8 mouse cellular contexts compared by ENCODE assay signal in genomic region chr11:53794671-53795557, GRCm38 (mm10). TPM values are rescaled to one million over a fixed set of nuclear protein-coding genes. Genes with fewer than 3 reads are reported as not detected.
DNase-seq lines count a peak whose midpoint lies in the region; ATAC-seq lines count a peak whose summit lies in the region.

No protein-coding gene starts in this region.

- intact Hi-C loops in gastrocnemius, postnatal 36 days (cut with DNase I): no loop called here
- intact Hi-C loops in heart, postnatal 25 days (cut with DNase I): no loop called here

- peak; percentile 50 for DNase-seq in gastrocnemius, postnatal 25 days
- no peak for DNase-seq in gastrocnemius, postnatal 36 days
- peak; percentile 23 for DNase-seq in brain, adult 2 months (ENCODE audit: low read depth, low spot score)
- peak; percentile 28 for DNase-seq in heart, postnatal 25 days (ENCODE audit: low spot score)
- DNase-seq in liver, embryonic 11.5 days (ENCODE audit: low spot score): peak; percentile 51
- no peak for DNase-seq in urinary bladder, postnatal 4 days (ENCODE audit: low spot score in 2 of 2)
- no peak for DNase-seq in testis, postnatal 14 days (ENCODE audit: low spot score)

- peaks cover 23% of the 10 kb centered on the region for H3K4me1 ChIP-seq in liver, embryonic 11.5 days (replicated peaks; ENCODE audit: control insufficient read depth, insufficient read depth, low read length)
- H3K4me1 ChIP-seq in neural tube, embryonic 13.5 days (replicated peaks): peaks cover 24% of the 10 kb centered on the region

- 0 out of 2 replicates have a peak overlapping the region, but pooled peaks have one; percentile 10 for H3K9ac ChIP-seq in liver, embryonic 11.5 days (ENCODE audit: low read depth, low read length)
- H3K9ac ChIP-seq in neural tube, embryonic 13.5 days: no peak overlapping the region

- no peaks in the 10 kb centered on the region for H3K9me3 ChIP-seq in liver, embryonic 11.5 days (ENCODE audit: control insufficient read depth, low read length)
- peaks cover 3% of the 10 kb centered on the region; the same call in 1 of the 2 replicates for H3K9me3 ChIP-seq in neural tube, embryonic 13.5 days

- H3K4me2 ChIP-seq in liver, embryonic 11.5 days: peak overlapping the region; percentile 35
- H3K4me2 ChIP-seq in neural tube, embryonic 13.5 days: no peak overlapping the region

- ATAC-seq in liver, embryonic 11.5 days (replicated peaks; ENCODE audit: low FRiP score): peak; percentile 62
- ATAC-seq in neural tube, embryonic 13.5 days (ENCODE audit: low read depth): no peak

- no peaks in the 10 kb centered on the region for H3K27me3 ChIP-seq in liver, embryonic 11.5 days (replicated peaks; ENCODE audit: control insufficient read depth, insufficient read depth, low read length)
- no peaks in the 10 kb centered on the region for H3K27me3 ChIP-seq in neural tube, embryonic 13.5 days

- peak overlapping the region; percentile 83 for H3K27ac ChIP-seq in liver, embryonic 11.5 days (ENCODE audit: low read depth, low read length)
- 0 out of 2 replicates have a peak overlapping the region, but pooled peaks have one; percentile 1 for H3K27ac ChIP-seq in neural tube, embryonic 13.5 days (replicated peaks)

- no peaks in the 10 kb centered on the region for H3K36me3 ChIP-seq in liver, embryonic 11.5 days (ENCODE audit: control insufficient read depth, insufficient read depth, low read length)
- H3K36me3 ChIP-seq in neural tube, embryonic 13.5 days: no peaks in the 10 kb centered on the region

- WGBS in liver, embryonic 11.5 days: 27% methylated on average over 25 of the region's 25 CpGs
- 68% methylated on average over 25 of the region's 25 CpGs for WGBS in neural tube, embryonic 13.5 days

- no peak overlapping the region for H3K4me3 ChIP-seq in liver, embryonic 11.5 days (ENCODE audit: low read depth, low read length)
- no peak overlapping the region for H3K4me3 ChIP-seq in neural tube, embryonic 13.5 days

RNA-seq across cellular contexts. Expression of gene Gm17334, which starts 21.9 kb away (rescaled TPM):
- total RNA-seq in gastrocnemius, postnatal 25 days (2021): not detected
- total RNA-seq in gastrocnemius, postnatal 36 days (2021): under 1 TPM in 1 of 2 experiments, not detected in 1; 0.31 TPM
- under 1 TPM in 1 of 2 experiments, not detected in 1; 0.31 TPM for total RNA-seq in heart, postnatal 25 days (2021)
- polyA plus RNA-seq in liver, embryonic 11.5 days (2014; fragmentation: Nextera tagmentation; extraction: Ambion mirVana): not detected in 2 replicates
- polyA plus RNA-seq in neural tube, embryonic 13.5 days (2015; fragmentation: Nextera tagmentation; extraction: Ambion mirVana): not detected in 2 replicates

RNA-seq across cellular contexts. Expression of gene Irf1, which starts 25.1 kb away (rescaled TPM):
- 1 to 10 TPM; 5.1 to 9.1 TPM for total RNA-seq in gastrocnemius, postnatal 25 days (2021)
- total RNA-seq in gastrocnemius, postnatal 36 days (2021): 1 to 10 TPM; 6.6 to 7.4 TPM
- 10 to 100 TPM; 13.7 to 21.1 TPM for total RNA-seq in heart, postnatal 25 days (2021)
- 8.4 and 8.7 TPM in 2 replicates for polyA plus RNA-seq in liver, embryonic 11.5 days (2014; fragmentation: Nextera tagmentation; extraction: Ambion mirVana)
- 3.5 and 3.7 TPM in 2 replicates for polyA plus RNA-seq in neural tube, embryonic 13.5 days (2015; fragmentation: Nextera tagmentation; extraction: Ambion mirVana)

Comparison
In these comparisons a context has a peak if more than half of its experiments do, and no peak if none do; other contexts are left out.
1. DNase-seq: peak in gastrocnemius, postnatal 25 days (single experiment), brain, adult 2 months (single experiment), heart, postnatal 25 days (single experiment) and liver, embryonic 11.5 days (single experiment); none in gastrocnemius, postnatal 36 days (0 of 2), urinary bladder, postnatal 4 days (0 of 2) and testis, postnatal 14 days (single experiment).